Mouse (Mus musculus) hindbrain, postnatal 0 days (tissue): ENCODE measurements around the gene Kctd17. TPM values are rescaled to one million over a fixed set of nuclear protein-coding genes. Genes with fewer than 3 reads are reported as not detected.

Source experiments
- ATAC-seq: fragments of 200-750 bp; cut with Nextera tagmentation; 2 replicates; pipeline ENCODE4 v1.8.0; 2017; ENCODE audit warnings: mild to moderate bottlenecking, moderate TSS enrichment, moderate library complexity
- DNase-seq: peaks from one replicate; pipeline ENCODE4 v3.0.0-alpha.2; 2015; ENCODE audit warnings: low spot score
- H3K27ac ChIP-seq: fragments of 300-500 bp; sonication (generic); 2 replicates; pipeline ENCODE4 v1.5.1; 2014; ENCODE audit warnings: mild to moderate bottlenecking
- H3K27me3 ChIP-seq: fragments of 300-500 bp; sonication (generic); 2 replicates; pipeline ENCODE4 v1.6.1; 2014; ENCODE audit warnings: low read length, mixed read lengths; ENCODE audit not compliant: insufficient read depth
- H3K36me3 ChIP-seq: fragments of 300-500 bp; sonication (generic); 2 replicates; pipeline ENCODE4 v1.6.1; 2014; ENCODE audit warnings: low read length, mixed read lengths; ENCODE audit not compliant: insufficient read depth
- H3K4me1 ChIP-seq: fragments of 300-500 bp; sonication (generic); 2 replicates; pipeline ENCODE4 v1.6.1; 2014; ENCODE audit warnings: antibody characterized with exemption, low read length, mixed read lengths; ENCODE audit not compliant: insufficient read depth
- H3K4me2 ChIP-seq: fragments of 300-500 bp; sonication (generic); 2 replicates; pipeline ENCODE4 v1.6.1; 2014; ENCODE audit warnings: low read depth, mild to moderate bottlenecking, low read length, moderate library complexity, mixed read lengths
- H3K4me3 ChIP-seq: fragments of 300-500 bp; sonication (generic); 2 replicates; pipeline ENCODE4 v1.5.1; 2014; ENCODE audit warnings: low read length
- H3K9ac ChIP-seq: fragments of 300-500 bp; sonication (generic); replicated peaks from 2 replicates; pipeline ENCODE4 v1.6.1; 2014; ENCODE audit warnings: mild to moderate bottlenecking, low read length, moderate library complexity, mixed read lengths
- H3K9me3 ChIP-seq: fragments of 300-500 bp; sonication (generic); 2 replicates; pipeline ENCODE4 v1.6.1; 2016; ENCODE audit warnings: low read length, mixed read lengths
- CTCF ChIP-seq: IDR thresholded peaks from 2 replicates; pipeline ENCODE4 v1.5.1; 2016; ENCODE audit warnings: antibody characterized with exemption, control low read depth, low read depth
- WGBS: fragments of 180-500 bp; shearing (Covaris S2); extraction: QIAGEN DNeasy Blood & Tissue Kit; methylation state at CpG from one replicate; pipeline ENCODE4 v1.1.7; 2014; 5-methylcytosine and 5-hydroxymethylcytosine counted together
- polyA plus RNA-seq: library from polyadenylated mRNA; unstranded; fragments of >200 nt; fragmentation: Nextera tagmentation; extraction: Ambion mirVana; gene quantifications from 2 replicates; pipeline ENCODE4 v1.2.1, GENCODE M21; 2015
- total RNA-seq: library from RNA; depleted of rRNA; stranded (reverse); fragments of >200 nt; gene quantifications from 2 replicates; pipeline ENCODE4 v1.2.3, GENCODE M21; 2014; rRNA removed

Kctd17 gene
- total RNA-seq = 144 and 155 TPM in 2 replicates
- 144 and 161 TPM in 2 replicates for polyA plus RNA-seq

DNA sequence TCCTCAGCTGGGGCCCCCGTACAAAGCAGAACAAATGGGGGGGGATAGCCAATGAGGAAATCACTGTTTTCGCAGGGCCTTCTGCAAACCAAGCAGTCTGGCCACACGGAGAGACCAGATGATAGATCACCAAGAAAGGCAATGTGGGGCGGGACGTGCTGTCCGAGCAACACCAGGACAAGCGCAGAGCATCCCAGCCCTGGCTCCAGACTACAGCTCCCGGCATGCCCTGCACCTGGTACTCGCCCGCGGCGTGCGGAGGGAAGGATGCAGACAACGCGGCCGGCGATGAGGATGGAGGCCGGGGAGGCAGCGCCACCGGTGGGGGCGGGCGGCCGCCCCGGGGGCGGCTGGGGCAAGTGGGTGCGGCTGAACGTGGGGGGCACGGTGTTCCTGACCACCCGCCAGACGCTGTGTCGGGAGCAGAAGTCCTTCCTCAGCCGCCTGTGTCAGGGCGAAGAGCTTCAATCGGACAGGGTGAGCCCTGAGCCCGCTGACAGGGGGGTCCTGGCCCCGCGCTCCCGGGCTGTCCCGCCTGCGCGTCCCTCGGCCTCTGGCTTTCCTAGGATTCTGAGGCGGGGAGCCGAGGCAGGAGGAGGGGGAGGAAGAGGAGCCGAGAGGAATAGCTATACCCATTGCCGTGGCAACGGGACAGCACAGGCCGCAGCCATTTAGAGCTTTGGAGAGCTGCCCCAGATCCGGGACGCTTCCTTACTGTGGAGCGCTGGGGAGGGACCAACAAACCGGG lies at the start of gene Kctd17:
Gene Kctd17, plus strand, starts transcription at position 174 of the 748 bp plus-strand sequence.
- DNase-seq = peak; percentile 88
- Histone ChIP-seq H3K4me3 (peak within 1 kb of the TSS; percentile 81), H3K36me3 (peaks cover 17% of the 10 kb centered on the region), H3K9me3 (no peaks in the 10 kb centered on the region), H3K9ac (peak within 1 kb of the TSS; percentile 82), H3K4me2 (peak within 1 kb of the TSS; percentile 86), H3K27ac (peak within 1 kb of the TSS; percentile 77), H3K4me1 (peaks cover 10% of the 10 kb centered on the region; the same call in 1 of the 2 replicates), H3K27me3 (no peaks in the 10 kb centered on the region)
- WGBS = 2% methylated on average over 49 of the region's 52 CpGs
- TF ChIP-seq CTCF = no peak
- peak; percentile 90 for ATAC-seq

DNA sequence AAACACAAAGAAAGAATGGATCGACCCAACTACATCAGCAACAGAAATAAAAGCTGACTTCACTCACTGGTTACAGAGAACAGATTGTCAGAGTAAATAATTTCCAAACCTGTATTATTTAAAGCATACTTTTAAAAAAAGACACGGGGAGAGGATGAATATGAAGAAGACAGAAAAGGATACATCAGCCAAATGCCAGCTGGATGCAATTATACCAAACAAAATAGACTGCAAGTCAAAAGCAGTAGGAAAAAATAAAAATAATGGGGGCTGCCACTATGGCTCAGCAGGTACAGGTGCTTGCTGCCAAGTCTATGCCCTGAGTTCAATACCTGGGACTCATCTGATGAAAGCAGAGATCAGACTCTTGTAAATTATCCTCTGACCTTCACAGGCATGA lies 48.2 kb upstream of the Kctd17 start:
- no peak overlapping the region for H3K4me3 ChIP-seq
- ATAC-seq = no peak
- no peak for DNase-seq
- no peak overlapping the region for H3K9ac ChIP-seq
- WGBS = 72% methylated on average over 2 of the region's 2 CpGs
- no peak overlapping the region for H3K4me2 ChIP-seq
- no peaks in the 10 kb centered on the region for H3K9me3 ChIP-seq
- H3K27ac ChIP-seq = no peak overlapping the region
- H3K27me3 ChIP-seq = no peaks in the 10 kb centered on the region
- no peaks in the 10 kb centered on the region for H3K36me3 ChIP-seq
- TF ChIP-seq CTCF = no peak
- 0 out of 2 replicates have a peak, but pooled peaks cover 4% of the 10 kb centered on the region for H3K4me1 ChIP-seq

DNA sequence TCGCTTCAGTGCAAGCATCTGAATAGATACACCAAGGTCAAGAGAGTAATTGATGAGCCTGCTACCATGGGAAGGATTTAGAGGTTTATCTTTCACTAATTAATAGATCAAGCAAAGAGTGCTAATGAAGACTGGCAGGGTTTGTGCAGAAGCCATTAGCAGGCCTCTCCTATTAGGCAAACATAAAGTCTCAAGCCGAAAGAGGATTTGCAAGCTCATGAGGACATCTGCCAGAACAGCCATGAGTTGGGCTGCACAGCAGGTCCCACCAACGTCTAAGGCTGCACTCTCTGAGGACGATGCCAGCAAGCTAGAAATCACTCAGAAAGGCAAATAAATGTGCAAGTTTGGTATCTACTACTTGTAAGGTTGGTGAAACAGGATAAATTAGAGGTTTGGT lies 47.6 kb upstream of the Kctd17 start:
- 47% methylated on average over 4 of the region's 4 CpGs for WGBS
- no peaks in the 10 kb centered on the region for H3K9me3 ChIP-seq
- no peak for TF ChIP-seq CTCF

DNA sequence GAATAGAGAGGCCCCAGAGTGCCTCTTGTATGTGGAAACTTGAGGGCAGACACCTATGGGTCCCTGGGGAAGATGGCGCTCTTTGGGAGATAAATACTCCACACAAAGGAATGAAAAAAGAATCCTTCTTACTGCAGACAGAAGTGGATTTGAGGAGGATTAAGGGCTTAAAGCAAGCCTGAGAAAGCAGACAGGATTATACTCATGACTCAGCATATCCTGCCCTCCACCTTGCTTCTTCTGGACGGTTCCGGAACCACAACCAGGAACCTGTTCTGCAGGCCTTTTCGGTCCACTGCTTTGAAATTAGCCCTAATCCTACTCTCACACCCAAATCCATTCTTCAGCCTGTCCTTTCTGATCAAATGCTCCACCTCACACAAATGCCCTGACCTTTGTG lies 46.2 kb upstream of the Kctd17 start:
- 83% methylated on average over 4 of the region's 4 CpGs for WGBS
- TF ChIP-seq CTCF = no peak
- H3K27ac ChIP-seq = no peak overlapping the region
- no peak for ATAC-seq
- DNase-seq = no peak
- no peak overlapping the region for H3K4me2 ChIP-seq
- H3K27me3 ChIP-seq = no peaks in the 10 kb centered on the region
- H3K36me3 ChIP-seq = no peaks in the 10 kb centered on the region
- H3K4me1 ChIP-seq = 0 out of 2 replicates have a peak, but pooled peaks cover 4% of the 10 kb centered on the region
- H3K9me3 ChIP-seq = no peaks in the 10 kb centered on the region
- no peak overlapping the region for H3K9ac ChIP-seq
- H3K4me3 ChIP-seq = no peak overlapping the region

More for the DNA sequence above, 47.6 kb upstream of the Kctd17 start:
- Histone ChIP-seq H3K4me1 (0 out of 2 replicates have a peak, but pooled peaks cover 4% of the 10 kb centered on the region), H3K27ac (no peak overlapping the region), H3K9ac (no peak overlapping the region), H3K36me3 (no peaks in the 10 kb centered on the region), H3K4me2 (no peak overlapping the region), H3K4me3 (no peak overlapping the region), H3K27me3 (no peaks in the 10 kb centered on the region)
- ATAC-seq (no peak), DNase-seq (peak; percentile 58)

DNA sequence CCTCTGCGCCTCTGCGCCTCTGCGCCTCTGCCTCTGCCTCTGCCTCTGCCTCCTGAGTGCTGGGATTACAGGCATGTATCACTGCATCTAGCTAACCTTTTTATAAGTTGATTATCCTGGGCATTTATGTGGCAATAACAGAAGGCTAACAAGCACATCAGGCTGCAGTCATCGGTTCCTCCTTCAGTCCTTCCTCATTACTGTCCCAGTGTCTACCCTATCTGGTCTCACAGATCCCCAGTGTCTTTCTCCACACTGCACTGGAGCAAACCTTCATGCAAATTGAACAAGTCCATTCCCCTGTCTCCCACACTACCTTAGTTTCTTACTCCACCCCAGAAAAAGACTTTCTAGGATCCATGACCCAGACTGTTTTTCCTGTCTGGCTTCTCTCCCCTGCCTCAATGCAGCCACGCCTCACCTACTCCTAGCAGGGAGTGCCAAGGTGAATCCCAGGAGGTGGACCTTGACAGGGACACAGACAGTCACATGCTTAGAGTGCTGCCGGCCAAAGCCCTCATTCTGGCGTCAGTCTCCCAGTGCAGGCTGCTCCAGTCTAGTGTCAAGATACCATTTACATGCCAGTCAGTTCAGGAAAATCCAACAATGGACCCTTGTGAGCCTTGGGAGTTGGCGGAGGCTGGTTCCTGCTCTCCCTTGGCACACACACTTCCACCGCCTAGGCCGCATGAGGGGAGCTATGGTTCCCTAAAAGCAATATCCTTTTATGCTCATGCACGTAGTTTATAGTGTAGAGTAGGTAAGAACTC lies 44.7 kb upstream of the Kctd17 start:
- no peaks in the 10 kb centered on the region for H3K9me3 ChIP-seq
- H3K27ac ChIP-seq = peak overlapping the region; percentile 82
- ATAC-seq (peak; percentile 95), DNase-seq (peak; percentile 80)
- TF ChIP-seq CTCF = no peak
- 0 out of 2 replicates have a peak, but pooled peaks cover 4% of the 10 kb centered on the region for H3K4me1 ChIP-seq
- WGBS = 57% methylated on average over 11 of the region's 11 CpGs
- no peaks in the 10 kb centered on the region for H3K27me3 ChIP-seq
- H3K4me3 ChIP-seq = no peak overlapping the region
- no peak overlapping the region for H3K9ac ChIP-seq
- H3K4me2 ChIP-seq = no peak overlapping the region
- H3K36me3 ChIP-seq = no peaks in the 10 kb centered on the region

DNA sequence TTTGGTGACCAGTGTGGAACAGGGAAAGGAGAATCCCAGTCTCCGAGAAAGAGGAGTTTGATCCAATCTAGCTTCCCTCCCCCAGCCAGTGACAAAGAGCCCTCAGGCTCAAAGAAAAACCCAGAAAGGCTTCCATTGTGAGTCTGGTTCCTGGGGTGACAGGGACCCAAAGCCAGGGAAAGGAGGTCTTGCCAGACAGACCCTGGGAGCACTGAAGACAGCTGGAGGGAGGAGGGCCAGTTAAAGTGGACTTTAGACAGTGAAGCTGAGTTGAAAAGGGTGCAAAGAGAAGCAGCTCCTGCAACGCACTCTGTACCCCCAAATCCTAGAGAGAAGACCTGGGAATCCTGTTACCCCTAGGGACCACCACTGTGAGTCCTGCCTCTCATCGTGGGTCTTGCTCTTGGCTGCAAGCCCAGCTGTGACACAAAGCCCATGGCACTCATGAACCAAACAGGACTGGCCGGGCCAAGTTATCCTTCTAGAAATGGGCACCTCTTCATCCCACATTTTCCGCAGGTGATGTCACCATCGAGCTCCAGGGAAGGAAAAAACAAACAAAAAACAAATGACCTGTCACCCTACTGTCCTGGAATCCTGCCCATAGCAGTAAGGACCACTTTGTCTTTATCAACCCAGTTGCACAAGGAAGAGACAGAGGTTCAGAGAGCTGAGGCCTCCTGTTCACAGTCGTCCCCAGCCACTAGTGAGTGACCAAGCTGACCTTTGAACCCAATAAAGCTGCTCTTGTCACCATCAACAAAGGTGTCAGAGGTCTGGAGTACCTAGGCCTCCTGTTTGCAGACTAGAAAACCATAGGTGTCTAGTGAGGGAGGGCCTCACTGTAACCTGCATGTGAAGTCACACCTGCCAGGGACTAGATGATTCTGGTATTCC lies 43.9 kb upstream of the Kctd17 start:
- H3K4me3 ChIP-seq = no peak overlapping the region
- H3K27ac ChIP-seq = peak overlapping the region; percentile 82
- H3K36me3 ChIP-seq = no peaks in the 10 kb centered on the region
- 0 out of 2 replicates have a peak, but pooled peaks cover 4% of the 10 kb centered on the region for H3K4me1 ChIP-seq
- H3K4me2 ChIP-seq = no peak overlapping the region
- no peak for TF ChIP-seq CTCF
- no peak overlapping the region for H3K9ac ChIP-seq
- peak; percentile 75 for DNase-seq
- H3K27me3 ChIP-seq = no peaks in the 10 kb centered on the region
- H3K9me3 ChIP-seq = no peaks in the 10 kb centered on the region
- ATAC-seq = peak; percentile 90
- 38% methylated on average over 7 of the region's 7 CpGs for WGBS
